Mouse (Mus musculus): ENCODE data around the gene Fnbp1.

DNA sequence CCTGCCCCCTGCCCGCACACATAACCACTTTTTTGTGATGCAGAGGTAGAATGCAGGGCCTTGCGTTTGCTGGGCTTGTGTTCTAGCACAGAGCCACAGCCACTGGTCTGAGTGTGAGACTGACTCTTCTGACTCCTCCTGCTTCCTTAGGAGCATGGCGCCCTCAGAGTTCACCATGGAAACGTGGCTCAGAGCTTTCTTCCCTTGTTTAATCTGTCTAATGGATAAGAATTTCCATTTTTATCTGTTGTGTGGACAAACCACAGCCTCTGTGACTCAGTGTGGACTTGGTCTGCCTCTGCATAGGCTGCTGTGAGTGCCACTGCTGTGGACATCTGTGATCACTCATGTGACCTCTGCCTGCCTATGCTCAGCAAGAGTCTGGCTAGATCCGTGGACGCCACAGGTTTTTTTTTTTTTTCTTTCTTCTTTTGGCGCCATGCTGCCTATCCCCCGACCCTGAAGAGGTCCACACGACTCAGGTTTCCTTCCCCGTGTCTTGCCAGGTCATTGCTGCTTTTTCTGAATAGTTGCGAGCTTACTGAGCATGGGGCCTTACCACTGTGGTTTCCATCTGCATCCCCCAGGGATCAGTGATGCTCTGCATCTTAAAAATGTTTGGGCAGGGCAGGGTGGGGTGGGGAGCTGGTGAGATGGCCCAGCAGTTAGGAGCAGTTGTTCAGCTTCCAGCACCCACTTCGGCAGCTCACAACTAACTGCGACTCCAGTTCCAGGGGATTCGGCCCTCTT, 128.3 kb downstream of the Fnbp1 start:
- TF ChIP-seq CTCF (conservative IDR thresholded peaks at IDR 0.05; ENCODE audit: low read length) = no peak
- TF ChIP-seq POU5F1 (IDR thresholded peaks at IDR 0.05; ENCODE audit: borderline replicate concordance, low read length) = no peak
- no peak for TF ChIP-seq NANOG (IDR thresholded peaks at IDR 0.05; ENCODE audit: borderline replicate concordance, low read length)

Measured in E14TG2a.4 (cell line).